Mouse (Mus musculus): ENCODE data around the gene Cfap97d2. TPM values are rescaled to one million over a fixed set of nuclear protein-coding genes. Genes with fewer than 3 reads are reported as not detected.

The Cfap97d2 gene
- polyA plus RNA-seq, 1 experiment from 2014 or later, result 0.96 TPM

DNA sequence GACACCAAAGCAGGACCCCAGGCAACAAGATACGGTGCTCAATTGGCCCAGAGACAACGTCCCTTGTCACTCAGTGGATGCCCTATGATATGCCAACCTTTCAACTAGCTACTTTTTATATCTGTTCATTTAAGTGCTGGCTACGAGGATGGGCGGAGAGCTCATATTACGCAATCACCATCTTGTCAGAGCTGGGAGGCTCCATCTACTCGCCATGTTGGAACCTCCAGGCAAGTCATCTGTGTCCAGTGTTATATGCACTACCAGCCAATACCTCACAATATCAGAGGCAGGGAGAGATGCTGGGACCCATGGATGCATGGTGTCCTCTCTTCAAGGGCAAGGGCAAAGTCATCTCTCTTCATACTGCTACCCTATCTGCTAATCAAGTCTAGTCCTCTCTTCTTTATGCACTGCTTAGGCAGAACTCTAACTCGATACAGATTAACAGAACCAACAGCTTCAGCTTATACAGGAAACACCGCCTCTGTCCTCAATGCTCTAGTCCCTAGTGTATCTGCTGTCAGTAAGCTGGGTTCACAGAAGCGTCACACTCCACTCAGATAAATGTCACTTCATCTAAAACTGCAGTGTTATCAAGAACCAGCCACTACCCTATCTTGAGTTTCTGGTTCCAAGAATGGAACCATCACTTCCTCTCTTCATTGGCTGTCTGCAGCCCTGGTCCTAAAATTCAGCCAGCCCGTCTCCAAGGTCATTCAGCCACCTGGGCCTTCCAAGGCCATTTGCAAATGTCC lies 34.3 kb upstream of the Cfap97d2 start:
- DNase-seq (ENCODE audit: low spot score) (no peak), ATAC-seq (replicated peaks; ENCODE audit: low FRiP score) (no peak)
- Histone ChIP-seq H3K27ac (ENCODE audit: low read depth, low read length) (no peak overlapping the region), H3K27me3 (ENCODE audit: control insufficient read depth, insufficient read depth, low read length) (no peaks in the 10 kb centered on the region), H3K9ac (ENCODE audit: low read length) (no peak overlapping the region), H3K4me2 (ENCODE audit: low read depth, low read length, severe bottlenecking) (no peak overlapping the region), H3K4me1 (replicated peaks; ENCODE audit: control insufficient read depth, insufficient read depth, low read length) (peaks cover 4% of the 10 kb centered on the region; the same call in 1 of the 2 replicates), H3K4me3 (ENCODE audit: low read depth, low read length) (no peak overlapping the region), H3K9me3 (ENCODE audit: control insufficient read depth, low read length) (no peaks in the 10 kb centered on the region), H3K36me3 (ENCODE audit: control insufficient read depth, insufficient read depth, low read length) (no peaks in the 10 kb centered on the region)
- 93% methylated on average over 10 of the region's 10 CpGs for WGBS

DNA sequence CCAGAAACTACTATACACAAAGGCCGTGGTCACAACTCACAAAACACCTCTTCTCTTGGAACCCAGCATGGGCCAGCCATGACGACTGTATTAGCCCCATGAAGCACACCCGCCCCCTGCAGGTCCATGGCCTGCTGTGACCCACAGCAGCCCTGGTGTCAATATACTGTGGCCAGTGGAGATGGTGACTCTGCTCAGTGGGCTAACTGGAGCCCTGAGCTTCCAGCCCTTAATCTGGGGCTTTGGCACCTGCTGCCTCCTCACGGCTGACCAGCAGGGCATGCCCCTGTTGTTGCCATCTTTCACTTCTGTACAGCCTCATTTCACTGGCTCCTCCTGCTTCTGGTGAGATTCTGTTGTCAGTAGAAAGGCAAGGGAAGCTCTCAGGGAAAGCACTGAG lies 32.5 kb upstream of the Cfap97d2 start:
- ATAC-seq (replicated peaks; ENCODE audit: low FRiP score), result no peak
- Histone ChIP-seq H3K9ac (ENCODE audit: low read length) (no peak overlapping the region), H3K4me1 (replicated peaks; ENCODE audit: control insufficient read depth, insufficient read depth, low read length) (peaks cover 4% of the 10 kb centered on the region; the same call in 1 of the 2 replicates)

GRCm38 (mm10) chr8:13674294-13675010 lies 31.2 kb upstream of the Cfap97d2 start:
- Histone ChIP-seq H3K4me1 (replicated peaks; ENCODE audit: control insufficient read depth, insufficient read depth, low read length) (peaks cover 4% of the 10 kb centered on the region; the same call in 1 of the 2 replicates), H3K36me3 (ENCODE audit: control insufficient read depth, insufficient read depth, low read length) (no peaks in the 10 kb centered on the region), H3K9me3 (ENCODE audit: control insufficient read depth, low read length) (no peaks in the 10 kb centered on the region), H3K27me3 (ENCODE audit: control insufficient read depth, insufficient read depth, low read length) (no peaks in the 10 kb centered on the region), H3K9ac (ENCODE audit: low read length) (no peak overlapping the region), H3K27ac (ENCODE audit: low read depth, low read length) (no peak overlapping the region), H3K4me3 (ENCODE audit: low read depth, low read length) (no peak overlapping the region), H3K4me2 (ENCODE audit: low read depth, low read length, severe bottlenecking) (no peak overlapping the region)
- WGBS, result 69% methylated on average over 12 of the region's 12 CpGs
- DNase-seq (ENCODE audit: low spot score) (no peak), ATAC-seq (replicated peaks; ENCODE audit: low FRiP score) (no peak)

More for the DNA sequence above, 32.5 kb upstream of the Cfap97d2 start:
- Histone ChIP-seq H3K36me3 (ENCODE audit: control insufficient read depth, insufficient read depth, low read length) (no peaks in the 10 kb centered on the region), H3K27ac (ENCODE audit: low read depth, low read length) (no peak overlapping the region), H3K27me3 (ENCODE audit: control insufficient read depth, insufficient read depth, low read length) (no peaks in the 10 kb centered on the region), H3K9me3 (ENCODE audit: control insufficient read depth, low read length) (no peaks in the 10 kb centered on the region), H3K4me2 (ENCODE audit: low read depth, low read length, severe bottlenecking) (no peak overlapping the region), H3K4me3 (ENCODE audit: low read depth, low read length) (no peak overlapping the region)
- DNase-seq (ENCODE audit: low spot score), result no peak
- WGBS, result 81% methylated on average over 4 of the region's 4 CpGs

GRCm38 (mm10) chr8:13675121-13675520 lies 30.6 kb upstream of the Cfap97d2 start:
- H3K9me3 ChIP-seq (ENCODE audit: control insufficient read depth, low read length), result no peaks in the 10 kb centered on the region
- DNase-seq (ENCODE audit: low spot score) (no peak), ATAC-seq (replicated peaks; ENCODE audit: low FRiP score) (no peak)
- 84% methylated on average over 4 of the region's 4 CpGs for WGBS
- no peaks in the 10 kb centered on the region for H3K36me3 ChIP-seq (ENCODE audit: control insufficient read depth, insufficient read depth, low read length)
- no peak overlapping the region; the same call in 1 of the 2 replicates for H3K4me2 ChIP-seq (ENCODE audit: low read depth, low read length, severe bottlenecking)
- no peaks in the 10 kb centered on the region for H3K27me3 ChIP-seq (ENCODE audit: control insufficient read depth, insufficient read depth, low read length)
- H3K9ac ChIP-seq (ENCODE audit: low read length), result no peak overlapping the region
- H3K4me1 ChIP-seq (replicated peaks; ENCODE audit: control insufficient read depth, insufficient read depth, low read length), result peaks cover 4% of the 10 kb centered on the region; the same call in 1 of the 2 replicates
- H3K27ac ChIP-seq (ENCODE audit: low read depth, low read length), result no peak overlapping the region
- H3K4me3 ChIP-seq (ENCODE audit: low read depth, low read length), result no peak overlapping the region

DNA sequence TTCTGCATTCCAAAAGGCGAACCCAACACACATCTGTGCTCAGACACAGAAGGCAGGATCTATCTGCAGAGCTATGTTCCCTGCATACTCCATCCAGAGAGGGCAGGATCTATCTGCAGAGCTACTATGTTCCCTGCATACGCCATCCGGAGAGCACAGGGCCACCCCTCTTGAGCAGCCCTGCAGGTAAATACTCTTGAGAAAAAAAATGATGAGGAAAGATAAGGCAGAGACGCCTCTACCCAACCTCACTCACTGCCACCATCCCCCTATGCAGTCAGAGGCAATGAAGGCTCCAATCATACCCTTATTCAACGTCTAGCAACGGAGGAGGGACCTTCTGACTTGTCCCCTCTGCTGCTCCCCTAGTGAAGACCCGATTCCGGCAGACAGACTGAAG lies 30.2 kb upstream of the Cfap97d2 start:
- H3K9ac ChIP-seq (ENCODE audit: low read length), result no peak overlapping the region
- H3K27me3 ChIP-seq (ENCODE audit: control insufficient read depth, insufficient read depth, low read length), result no peaks in the 10 kb centered on the region
- no peak overlapping the region for H3K4me3 ChIP-seq (ENCODE audit: low read depth, low read length)
- no peak for DNase-seq (ENCODE audit: low spot score)
- no peak for ATAC-seq (replicated peaks; ENCODE audit: low FRiP score)
- H3K9me3 ChIP-seq (ENCODE audit: control insufficient read depth, low read length), result no peaks in the 10 kb centered on the region
- 58% methylated on average over 8 of the region's 8 CpGs for WGBS
- H3K4me1 ChIP-seq (replicated peaks; ENCODE audit: control insufficient read depth, insufficient read depth, low read length), result peaks cover 4% of the 10 kb centered on the region; the same call in 1 of the 2 replicates
- H3K36me3 ChIP-seq (ENCODE audit: control insufficient read depth, insufficient read depth, low read length), result no peaks in the 10 kb centered on the region
- peak overlapping the region; percentile 90; the same call in 1 of the 2 replicates for H3K4me2 ChIP-seq (ENCODE audit: low read depth, low read length, severe bottlenecking)
- no peak overlapping the region for H3K27ac ChIP-seq (ENCODE audit: low read depth, low read length)

DNA sequence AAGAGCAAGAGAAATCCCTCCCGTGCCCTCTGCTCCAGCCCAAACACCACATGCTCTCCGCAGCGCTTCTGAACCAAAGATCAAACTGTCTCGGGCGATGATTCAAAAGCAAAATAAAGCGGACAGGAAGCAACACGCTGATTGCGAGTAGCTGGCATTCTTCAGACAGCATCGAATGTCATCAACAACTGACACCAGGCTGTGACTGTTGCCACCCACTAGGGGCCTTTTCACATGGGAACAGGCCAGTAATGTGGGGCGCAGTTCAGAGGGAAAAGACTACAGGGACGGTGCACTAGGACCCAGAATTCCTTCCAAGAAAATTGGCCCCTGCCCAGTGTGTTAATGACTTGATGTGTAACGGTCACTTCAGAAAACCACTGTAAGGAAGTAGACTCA lies 29.4 kb upstream of the Cfap97d2 start:
- Histone ChIP-seq H3K27me3 (ENCODE audit: control insufficient read depth, insufficient read depth, low read length) (no peaks in the 10 kb centered on the region), H3K4me2 (ENCODE audit: low read depth, low read length, severe bottlenecking) (peak overlapping the region; percentile 90), H3K27ac (ENCODE audit: low read depth, low read length) (no peak overlapping the region), H3K4me1 (replicated peaks; ENCODE audit: control insufficient read depth, insufficient read depth, low read length) (peaks cover 4% of the 10 kb centered on the region; the same call in 1 of the 2 replicates), H3K36me3 (ENCODE audit: control insufficient read depth, insufficient read depth, low read length) (no peaks in the 10 kb centered on the region), H3K4me3 (ENCODE audit: low read depth, low read length) (peak overlapping the region; percentile 72), H3K9me3 (ENCODE audit: control insufficient read depth, low read length) (no peaks in the 10 kb centered on the region), H3K9ac (ENCODE audit: low read length) (peak overlapping the region; percentile 71)
- ATAC-seq (replicated peaks; ENCODE audit: low FRiP score) (no peak), DNase-seq (ENCODE audit: low spot score) (peak; percentile 66)
- WGBS, result 1% methylated on average over 12 of the region's 12 CpGs

- Histone ChIP-seq H3K27me3 (ENCODE audit: control insufficient read depth, insufficient read depth, low read length) (no peaks in the 10 kb centered on the region), H3K4me3 (ENCODE audit: low read depth, low read length) (peak overlapping the region; percentile 72), H3K9me3 (ENCODE audit: control insufficient read depth, low read length) (no peaks in the 10 kb centered on the region), H3K36me3 (ENCODE audit: control insufficient read depth, insufficient read depth, low read length) (no peaks in the 10 kb centered on the region), H3K27ac (ENCODE audit: low read depth, low read length) (peak overlapping the region; percentile 59), H3K9ac (ENCODE audit: low read length) (peak overlapping the region; percentile 71), H3K4me2 (ENCODE audit: low read depth, low read length, severe bottlenecking) (peak overlapping the region; percentile 90), H3K4me1 (replicated peaks; ENCODE audit: control insufficient read depth, insufficient read depth, low read length) (peaks cover 4% of the 10 kb centered on the region; the same call in 1 of the 2 replicates)
- under 1% methylated on average over 47 of the region's 47 CpGs for WGBS
- DNase-seq (ENCODE audit: low spot score), result peak; percentile 81
- peak; percentile 75 for ATAC-seq (replicated peaks; ENCODE audit: low FRiP score)
These were observed 28.8 kb upstream of the Cfap97d2 start for GRCm38 (mm10) chr8:13676701-13677412.

- peak within 1 kb of the TSS; percentile 72 for H3K4me3 ChIP-seq (ENCODE audit: low read depth, low read length)
- H3K9me3 ChIP-seq (ENCODE audit: control insufficient read depth, low read length), result no peaks in the 10 kb centered on the region
- H3K9ac ChIP-seq (ENCODE audit: low read length), result peak within 1 kb of the TSS; percentile 71
- under 1% methylated on average over 37 of the region's 42 CpGs for WGBS
- peak within 1 kb of the TSS; percentile 59 for H3K27ac ChIP-seq (ENCODE audit: low read depth, low read length)
- H3K27me3 ChIP-seq (ENCODE audit: control insufficient read depth, insufficient read depth, low read length), result no peaks in the 10 kb centered on the region
- H3K4me2 ChIP-seq (ENCODE audit: low read depth, low read length, severe bottlenecking), result peak within 1 kb of the TSS; percentile 90
- H3K36me3 ChIP-seq (ENCODE audit: control insufficient read depth, insufficient read depth, low read length), result no peaks in the 10 kb centered on the region
- ATAC-seq (replicated peaks; ENCODE audit: low FRiP score) (peak; percentile 99), DNase-seq (ENCODE audit: low spot score) (peak; percentile 97)
- H3K4me1 ChIP-seq (replicated peaks; ENCODE audit: control insufficient read depth, insufficient read depth, low read length), result peaks cover 4% of the 10 kb centered on the region; the same call in 1 of the 2 replicates
These were observed 28.2 kb upstream of the Cfap97d2 start, which contains the start of gene Rasa3 for GRCm38 (mm10) chr8:13677413-13677883. Gene Rasa3 (minus strand): TSS chr8:13677603.
